Mouse (Mus musculus) heart, adult 2 months (tissue): ENCODE measurements around the gene Atp5c1.

Experiments used
- CTCF ChIP-seq: fragments of 200-600 bp; IDR thresholded peaks from 2 replicates; pipeline ENCODE4 v1.8.1; 2022; ENCODE audit warnings: antibody characterized with exemption, mild to moderate bottlenecking, moderate library complexity
- EP300 ChIP-seq: fragments of 200-500 bp; IDR thresholded peaks from 2 replicates; pipeline ENCODE4 v1.6.1; 2011; ENCODE audit warnings: low read depth, low read length, control low read depth; ENCODE audit not compliant: insufficient read depth
- POLR2A ChIP-seq: fragments of 200-500 bp; IDR thresholded peaks from 2 replicates; pipeline ENCODE4 v1.6.1; 2011; ENCODE audit warnings: mild to moderate bottlenecking, low read depth, low read length, control low read depth; ENCODE audit not compliant: insufficient read depth

- TF ChIP-seq CTCF (peak; percentile 75), EP300 (0 out of 2 replicates have a peak, but pooled peaks have one; percentile 34), POLR2A (peak; percentile 96)
Measured at GRCm38 (mm10) chr2:10080310-10081010, at the start of gene Atp5c1, which contains the start of gene Kin.
